In genomic region chr2:27504113-27504885, GRCm38 (mm10) we compare ENCODE assay signal across 9 mouse cellular contexts. TPM values are rescaled to one million over a fixed set of nuclear protein-coding genes. Genes with fewer than 3 reads are reported as not detected.
A peak's percentile ranks its signal among the peaks of the same experiment; 100 is the strongest.
DNase-seq lines count a peak whose midpoint lies in the region; ATAC-seq and TF ChIP-seq lines count a peak whose summit lies in the region.
"Had no signal": no experiment of that assay in that cellular context is flagged by ENCODE, and none has a peak within 500 bp of the region (broad histone marks: within the 10 kb centered on the region; RNA-seq: fewer than 3 reads in every experiment).

No protein-coding gene starts in this region.

- H3K36me3 ChIP-seq in kidney, postnatal 0 days (ENCODE audit: insufficient read depth, low read length), result no peaks in the 10 kb centered on the region
- H3K36me3 ChIP-seq in hindbrain, embryonic 16.5 days (ENCODE audit: control insufficient read depth, insufficient read depth, low read length), result no peaks in the 10 kb centered on the region
- H3K36me3 ChIP-seq: neural tube, embryonic 12.5 days had no signal

- TF ChIP-seq CTCF in kidney, postnatal 0 days (IDR thresholded peaks at IDR 0.05; ENCODE audit: low read depth), result no peak

- H3K27me3 ChIP-seq in kidney, postnatal 0 days (ENCODE audit: insufficient read depth, low read length), result no peaks in the 10 kb centered on the region
- H3K27me3 ChIP-seq in hindbrain, embryonic 16.5 days (replicated peaks; ENCODE audit: control insufficient read depth, insufficient read depth, low read length), result no peaks in the 10 kb centered on the region
- H3K27me3 ChIP-seq: neural tube, embryonic 12.5 days had no signal

- 50% methylated on average over 7 of the region's 7 CpGs for WGBS in kidney, postnatal 0 days
- 66% methylated on average over 7 of the region's 7 CpGs for WGBS in hindbrain, embryonic 16.5 days

- no peak overlapping the region for H3K4me2 ChIP-seq in kidney, postnatal 0 days (ENCODE audit: low read length)
- H3K4me2 ChIP-seq in hindbrain, embryonic 16.5 days (ENCODE audit: low read length), result no peak overlapping the region
- H3K4me2 ChIP-seq: neural tube, embryonic 12.5 days had no signal

- peak; percentile 53 for DNase-seq in gastrocnemius, adult 18-20 months (ENCODE audit: low spot score)
- DNase-seq in gastrocnemius, postnatal 4 days (ENCODE audit: low spot score in 2 of 2), result no peak
- peak; percentile 51 to 69 for DNase-seq in heart, adult 18-20 months
- DNase-seq in kidney, postnatal 0 days (ENCODE audit: low spot score), result peak; percentile 56
- DNase-seq in retina, postnatal 1 day, result no peak
- DNase-seq in cerebellum, adult 18-20 months, result no peak

- peaks cover 13% of the 10 kb centered on the region for H3K4me1 ChIP-seq in kidney, postnatal 0 days (replicated peaks; ENCODE audit: insufficient read depth, low read length)
- H3K4me1 ChIP-seq in hindbrain, embryonic 16.5 days (ENCODE audit: control insufficient read depth, insufficient read depth, low read depth, low read length), result no peaks in the 10 kb centered on the region
- H3K4me1 ChIP-seq: neural tube, embryonic 12.5 days had no signal

- no peak overlapping the region for H3K9ac ChIP-seq in kidney, postnatal 0 days (ENCODE audit: low read depth, low read length)
- no peak overlapping the region for H3K9ac ChIP-seq in hindbrain, embryonic 16.5 days (ENCODE audit: low read depth, low read length)
- H3K9ac ChIP-seq: neural tube, embryonic 12.5 days had no signal

- ATAC-seq in kidney, postnatal 0 days (replicated peaks; ENCODE audit: low FRiP score, low read depth), result no peak
- ATAC-seq in megakaryocyte, adult 5-6 weeks (ENCODE audit: poor library complexity, severe bottlenecking), result peak; percentile 77
- no peak for ATAC-seq in hindbrain, embryonic 16.5 days

- H3K4me3 ChIP-seq in kidney, postnatal 0 days (replicated peaks; ENCODE audit: low read depth, low read length), result no peak overlapping the region
- H3K4me3 ChIP-seq in hindbrain, embryonic 16.5 days (ENCODE audit: low read length), result no peak overlapping the region
- H3K4me3 ChIP-seq: neural tube, embryonic 12.5 days had no signal

- peak overlapping the region; percentile 70 for H3K27ac ChIP-seq in kidney, postnatal 0 days
- H3K27ac ChIP-seq in hindbrain, embryonic 16.5 days (ENCODE audit: low read depth, low read length), result no peak overlapping the region
- H3K27ac ChIP-seq: neural tube, embryonic 12.5 days had no signal

- H3K9me3 ChIP-seq in kidney, postnatal 0 days (replicated peaks; ENCODE audit: low read length), result no peaks in the 10 kb centered on the region
- H3K9me3 ChIP-seq in hindbrain, embryonic 16.5 days (ENCODE audit: control insufficient read depth, low read length), result no peaks in the 10 kb centered on the region
- H3K9me3 ChIP-seq: neural tube, embryonic 12.5 days had no signal

RNA-seq across cellular contexts. Expression of gene Brd3, which starts 3.2 kb away (rescaled TPM):
- 10 to 100 TPM; 21.8 to 23.0 TPM for total RNA-seq in gastrocnemius, adult 18-20 months (2021)
- 100 to 1,000 TPM; 103 to 109 TPM for total RNA-seq in gastrocnemius, postnatal 4 days (2021)
- 10 to 100 TPM; 25.9 TPM for total RNA-seq in heart, adult 18-20 months (2021)
- 85.4 and 91.4 TPM in 2 replicates for polyA plus RNA-seq in kidney, postnatal 0 days (2015; fragmentation: Nextera tagmentation; extraction: Ambion mirVana)
- 43.1 and 60.4 TPM in 2 replicates for total RNA-seq in megakaryocyte, adult 5-6 weeks (2015)
- 22.4 and 28.3 TPM in 2 replicates for total RNA-seq in megakaryocyte, adult 5-6 weeks (2017)
- 102 and 129 TPM in 2 replicates for polyA plus RNA-seq in hindbrain, embryonic 16.5 days (2015; fragmentation: Nextera tagmentation; extraction: Ambion mirVana)

RNA-seq across cellular contexts. Expression of gene Wdr5, which starts 10.7 kb away (rescaled TPM):
- 10 to 100 TPM; 16.8 to 18.1 TPM for total RNA-seq in gastrocnemius, adult 18-20 months (2021)
- 10 to 100 TPM; 36.4 to 39.2 TPM for total RNA-seq in gastrocnemius, postnatal 4 days (2021)
- total RNA-seq in heart, adult 18-20 months (2021), result 10 to 100 TPM; 23.5 to 26.5 TPM
- 43.0 and 46.6 TPM in 2 replicates for polyA plus RNA-seq in kidney, postnatal 0 days (2015; fragmentation: Nextera tagmentation; extraction: Ambion mirVana)
- 21.3 and 22.2 TPM in 2 replicates for total RNA-seq in megakaryocyte, adult 5-6 weeks (2015)
- 42.8 and 44.8 TPM in 2 replicates for total RNA-seq in megakaryocyte, adult 5-6 weeks (2017)
- 43.8 and 47.4 TPM in 2 replicates for polyA plus RNA-seq in hindbrain, embryonic 16.5 days (2015; fragmentation: Nextera tagmentation; extraction: Ambion mirVana)

Comparison
In these comparisons a context has a peak if more than half of its experiments do, and no peak if none do; other contexts are left out.
1. DNase-seq: peak in gastrocnemius, adult 18-20 months (single experiment), heart, adult 18-20 months (2 of 2) and kidney, postnatal 0 days (single experiment); none in gastrocnemius, postnatal 4 days (0 of 2), retina, postnatal 1 day (single experiment) and cerebellum, adult 18-20 months (0 of 2).